Mouse (Mus musculus): ENCODE measurements at regions not wholly inside any gene's neighbourhood (a gene's known extent, or its start where the extent isn't known, plus 50 kb on each side); places are given as distances from the start of the nearest gene placed in this dataset.

GRCm38 (mm10) chr10:51056950-51057349, 162.4 kb downstream of the Sim1 start:
- no peaks in the 10 kb centered on the region for H3K4me1 ChIP-seq
- 54% methylated on average over 1 of the region's 1 CpGs for WGBS
- H3K27ac ChIP-seq = no peak overlapping the region
- no peaks in the 10 kb centered on the region for H3K36me3 ChIP-seq
- H3K9me3 ChIP-seq (replicated peaks) = no peaks in the 10 kb centered on the region
- H3K4me3 ChIP-seq = no peak overlapping the region
- no peaks in the 10 kb centered on the region for H3K27me3 ChIP-seq (ENCODE audit: low read depth, poor library complexity, severe bottlenecking)
- no peak for DNase-seq (ENCODE audit: low spot score)

- Histone ChIP-seq H3K9me3 (replicated peaks) (no peaks in the 10 kb centered on the region), H3K4me1 (no peaks in the 10 kb centered on the region), H3K4me3 (no peak overlapping the region), H3K27ac (no peak overlapping the region), H3K27me3 (ENCODE audit: low read depth, poor library complexity, severe bottlenecking) (no peaks in the 10 kb centered on the region), H3K36me3 (no peaks in the 10 kb centered on the region)
- WGBS = 81% methylated on average over 5 of the region's 5 CpGs
- DNase-seq (ENCODE audit: low spot score) = no peak
Observed at GRCm38 (mm10) chr10:51058333-51058732, 163.8 kb downstream of the Sim1 start.

GRCm38 (mm10) chr10:51101590-51101989, 207.0 kb downstream of the Sim1 start:
- H3K4me1 ChIP-seq = no peaks in the 10 kb centered on the region
- no peak for DNase-seq (ENCODE audit: low spot score)
- no peaks in the 10 kb centered on the region for H3K36me3 ChIP-seq
- H3K4me3 ChIP-seq = no peak overlapping the region
- H3K27me3 ChIP-seq (ENCODE audit: low read depth, poor library complexity, severe bottlenecking) = no peaks in the 10 kb centered on the region
- 95% methylated on average over 1 of the region's 1 CpGs for WGBS
- no peak overlapping the region for H3K27ac ChIP-seq
- H3K9me3 ChIP-seq (replicated peaks) = no peaks in the 10 kb centered on the region

- no peak overlapping the region for H3K27ac ChIP-seq
- H3K9me3 ChIP-seq (replicated peaks) = no peaks in the 10 kb centered on the region
- H3K4me1 ChIP-seq = peaks cover 21% of the 10 kb centered on the region
- no peak for DNase-seq (ENCODE audit: low spot score)
- no peak overlapping the region for H3K4me3 ChIP-seq
- no peaks in the 10 kb centered on the region for H3K36me3 ChIP-seq
- H3K27me3 ChIP-seq (ENCODE audit: low read depth, poor library complexity, severe bottlenecking) = no peaks in the 10 kb centered on the region
Observed at GRCm38 (mm10) chr10:51151833-51152232, 257.3 kb downstream of the Sim1 start.

- no peaks in the 10 kb centered on the region for H3K36me3 ChIP-seq
- peak overlapping the region; percentile 35 for H3K4me3 ChIP-seq
- no peaks in the 10 kb centered on the region for H3K9me3 ChIP-seq (replicated peaks)
- 23% methylated on average over 13 of the region's 13 CpGs for WGBS
- H3K27me3 ChIP-seq (ENCODE audit: low read depth, poor library complexity, severe bottlenecking) = no peaks in the 10 kb centered on the region
- peaks cover 21% of the 10 kb centered on the region for H3K4me1 ChIP-seq
- peak overlapping the region; percentile 78 for H3K27ac ChIP-seq
- peak; percentile 59 for DNase-seq (ENCODE audit: low spot score)
Observed at GRCm38 (mm10) chr10:51153484-51153985, 259.0 kb downstream of the Sim1 start.

GRCm38 (mm10) chr10:51154016-51154415, 259.5 kb downstream of the Sim1 start:
- no peak for DNase-seq (ENCODE audit: low spot score)
- no peaks in the 10 kb centered on the region for H3K27me3 ChIP-seq (ENCODE audit: low read depth, poor library complexity, severe bottlenecking)
- H3K4me3 ChIP-seq = 0 out of 2 replicates have a peak overlapping the region, but pooled peaks have one; percentile 35

GRCm38 (mm10) chr10:51154743-51155142, 260.2 kb downstream of the Sim1 start:
- Histone ChIP-seq H3K4me1 (peaks cover 21% of the 10 kb centered on the region), H3K9me3 (replicated peaks) (no peaks in the 10 kb centered on the region), H3K36me3 (no peaks in the 10 kb centered on the region), H3K27me3 (ENCODE audit: low read depth, poor library complexity, severe bottlenecking) (no peaks in the 10 kb centered on the region), H3K4me3 (no peak overlapping the region), H3K27ac (no peak overlapping the region)
- no peak for DNase-seq (ENCODE audit: low spot score)
- 83% methylated on average over 2 of the region's 2 CpGs for WGBS

More at GRCm38 (mm10) chr10:51154016-51154415, 259.5 kb downstream of the Sim1 start:
- Histone ChIP-seq H3K36me3 (no peaks in the 10 kb centered on the region), H3K4me1 (peaks cover 21% of the 10 kb centered on the region), H3K27ac (no peak overlapping the region), H3K9me3 (replicated peaks) (no peaks in the 10 kb centered on the region)
- 66% methylated on average over 2 of the region's 2 CpGs for WGBS

GRCm38 (mm10) chr10:51173619-51174018, 279.1 kb downstream of the Sim1 start:
- DNase-seq (ENCODE audit: low spot score) = no peak
- H3K4me3 ChIP-seq = no peak overlapping the region
- H3K27ac ChIP-seq = no peak overlapping the region
- 87% methylated on average over 3 of the region's 3 CpGs for WGBS
- no peaks in the 10 kb centered on the region for H3K36me3 ChIP-seq
- no peaks in the 10 kb centered on the region for H3K27me3 ChIP-seq (ENCODE audit: low read depth, poor library complexity, severe bottlenecking)
- no peaks in the 10 kb centered on the region for H3K9me3 ChIP-seq (replicated peaks)
- H3K4me1 ChIP-seq = no peaks in the 10 kb centered on the region

GRCm38 (mm10) chr10:51175993-51176577, 281.5 kb downstream of the Sim1 start:
- H3K27me3 ChIP-seq (ENCODE audit: low read depth, poor library complexity, severe bottlenecking) = no peaks in the 10 kb centered on the region
- H3K9me3 ChIP-seq (replicated peaks) = no peaks in the 10 kb centered on the region
- WGBS = 94% methylated on average over 3 of the region's 3 CpGs
- H3K36me3 ChIP-seq = no peaks in the 10 kb centered on the region
- H3K4me3 ChIP-seq = no peak overlapping the region
- DNase-seq (ENCODE audit: low spot score) = no peak
- H3K4me1 ChIP-seq = no peaks in the 10 kb centered on the region
- H3K27ac ChIP-seq = no peak overlapping the region

GRCm38 (mm10) chr10:51176692-51177091, 282.1 kb downstream of the Sim1 start:
- H3K4me3 ChIP-seq = no peak overlapping the region
- no peaks in the 10 kb centered on the region for H3K36me3 ChIP-seq
- no peak overlapping the region for H3K27ac ChIP-seq
- 77% methylated on average over 3 of the region's 3 CpGs for WGBS
- no peak for DNase-seq (ENCODE audit: low spot score)
- no peaks in the 10 kb centered on the region for H3K27me3 ChIP-seq (ENCODE audit: low read depth, poor library complexity, severe bottlenecking)
- H3K4me1 ChIP-seq = no peaks in the 10 kb centered on the region
- no peaks in the 10 kb centered on the region for H3K9me3 ChIP-seq (replicated peaks)

- WGBS = 90% methylated on average over 2 of the region's 2 CpGs
- Histone ChIP-seq H3K27me3 (ENCODE audit: low read depth, poor library complexity, severe bottlenecking) (no peaks in the 10 kb centered on the region), H3K4me1 (no peaks in the 10 kb centered on the region), H3K27ac (no peak overlapping the region), H3K36me3 (no peaks in the 10 kb centered on the region), H3K9me3 (replicated peaks) (no peaks in the 10 kb centered on the region), H3K4me3 (no peak overlapping the region)
- DNase-seq (ENCODE audit: low spot score) = no peak
Observed at GRCm38 (mm10) chr10:51181752-51182151, 287.2 kb downstream of the Sim1 start.

GRCm38 (mm10) chr10:51191407-51192059, 288.9 kb upstream of the Gm49339 start:
- no peak overlapping the region for H3K4me3 ChIP-seq
- H3K27me3 ChIP-seq (ENCODE audit: low read depth, poor library complexity, severe bottlenecking) = no peaks in the 10 kb centered on the region
- 62% methylated on average over 5 of the region's 5 CpGs for WGBS
- no peaks in the 10 kb centered on the region for H3K36me3 ChIP-seq
- H3K9me3 ChIP-seq (replicated peaks) = no peaks in the 10 kb centered on the region
- DNase-seq (ENCODE audit: low spot score) = no peak
- no peaks in the 10 kb centered on the region for H3K4me1 ChIP-seq
- no peak overlapping the region for H3K27ac ChIP-seq

GRCm38 (mm10) chr10:51219481-51219880, 260.9 kb upstream of the Gm49339 start:
- Histone ChIP-seq H3K36me3 (no peaks in the 10 kb centered on the region), H3K4me1 (no peaks in the 10 kb centered on the region), H3K27ac (no peak overlapping the region), H3K27me3 (ENCODE audit: low read depth, poor library complexity, severe bottlenecking) (no peaks in the 10 kb centered on the region), H3K9me3 (replicated peaks) (no peaks in the 10 kb centered on the region), H3K4me3 (no peak overlapping the region)
- no peak for DNase-seq (ENCODE audit: low spot score)
- 86% methylated on average over 4 of the region's 4 CpGs for WGBS
